Mouse (Mus musculus): ENCODE measurements around the gene Gpn3. TPM values are rescaled to one million over a fixed set of nuclear protein-coding genes. Genes with fewer than 3 reads are reported as not detected.

The Gpn3 gene
- polyA plus RNA-seq, 1 experiment from 2014 or later = 59.2 TPM

GRCm38 (mm10) chr5:122378171-122378570 lies 6.5 kb downstream of the Gpn3 start:
- no peaks in the 10 kb centered on the region for H3K27me3 ChIP-seq (replicated peaks; ENCODE audit: control insufficient read depth, insufficient read depth, low read length)
- H3K4me1 ChIP-seq (ENCODE audit: control insufficient read depth, insufficient read depth, low read length) = peaks cover 5% of the 10 kb centered on the region; the same call in 1 of the 2 replicates
- no peak overlapping the region for H3K4me3 ChIP-seq (ENCODE audit: low read length)
- no peak for ATAC-seq
- H3K9me3 ChIP-seq (ENCODE audit: control insufficient read depth, low read length) = no peaks in the 10 kb centered on the region
- H3K36me3 ChIP-seq (ENCODE audit: control insufficient read depth, insufficient read depth, low read length) = 0 out of 2 replicates have a peak, but pooled peaks cover 9% of the 10 kb centered on the region
- no peak overlapping the region for H3K27ac ChIP-seq (ENCODE audit: low read length)
- WGBS = 93% methylated on average over 12 of the region's 12 CpGs
- no peak overlapping the region for H3K9ac ChIP-seq (ENCODE audit: low read depth, low read length)
- H3K4me2 ChIP-seq (ENCODE audit: low read depth, low read length) = no peak overlapping the region

GRCm38 (mm10) chr5:122379374-122380155 lies 7.9 kb downstream of the Gpn3 start:
- 0 out of 2 replicates have a peak, but pooled peaks cover 6% of the 10 kb centered on the region for H3K36me3 ChIP-seq (ENCODE audit: control insufficient read depth, insufficient read depth, low read length)
- H3K4me3 ChIP-seq (ENCODE audit: low read length) = no peak overlapping the region
- no peaks in the 10 kb centered on the region for H3K9me3 ChIP-seq (ENCODE audit: control insufficient read depth, low read length)
- H3K4me1 ChIP-seq (ENCODE audit: control insufficient read depth, insufficient read depth, low read length) = no peaks in the 10 kb centered on the region
- 56% methylated on average over 11 of the region's 11 CpGs for WGBS
- ATAC-seq = peak; percentile 46; the same call in 1 of the 2 replicates
- H3K27ac ChIP-seq (ENCODE audit: low read length) = no peak overlapping the region
- H3K4me2 ChIP-seq (ENCODE audit: low read depth, low read length) = no peak overlapping the region
- H3K9ac ChIP-seq (ENCODE audit: low read depth, low read length) = no peak overlapping the region
- H3K27me3 ChIP-seq (replicated peaks; ENCODE audit: control insufficient read depth, insufficient read depth, low read length) = no peaks in the 10 kb centered on the region

GRCm38 (mm10) chr5:122390006-122390405 lies 18.3 kb downstream of the Gpn3 start:
- H3K9ac ChIP-seq (ENCODE audit: low read depth, low read length) = no peak overlapping the region
- no peak overlapping the region for H3K4me3 ChIP-seq (ENCODE audit: low read length)
- 91% methylated on average over 5 of the region's 5 CpGs for WGBS
- no peak for ATAC-seq
- no peaks in the 10 kb centered on the region for H3K36me3 ChIP-seq (ENCODE audit: control insufficient read depth, insufficient read depth, low read length)
- no peak overlapping the region for H3K27ac ChIP-seq (ENCODE audit: low read length)
- H3K4me1 ChIP-seq (ENCODE audit: control insufficient read depth, insufficient read depth, low read length) = peaks cover 9% of the 10 kb centered on the region
- H3K4me2 ChIP-seq (ENCODE audit: low read depth, low read length) = no peak overlapping the region
- no peaks in the 10 kb centered on the region for H3K9me3 ChIP-seq (ENCODE audit: control insufficient read depth, low read length)
- no peaks in the 10 kb centered on the region for H3K27me3 ChIP-seq (replicated peaks; ENCODE audit: control insufficient read depth, insufficient read depth, low read length)

- Histone ChIP-seq H3K27ac (ENCODE audit: low read length) (no peak overlapping the region), H3K4me1 (ENCODE audit: control insufficient read depth, insufficient read depth, low read length) (peaks cover 9% of the 10 kb centered on the region), H3K9me3 (ENCODE audit: control insufficient read depth, low read length) (no peaks in the 10 kb centered on the region), H3K4me2 (ENCODE audit: low read depth, low read length) (no peak overlapping the region), H3K27me3 (replicated peaks; ENCODE audit: control insufficient read depth, insufficient read depth, low read length) (no peaks in the 10 kb centered on the region), H3K4me3 (ENCODE audit: low read length) (no peak overlapping the region), H3K9ac (ENCODE audit: low read depth, low read length) (no peak overlapping the region), H3K36me3 (ENCODE audit: control insufficient read depth, insufficient read depth, low read length) (no peaks in the 10 kb centered on the region)
- ATAC-seq = no peak
These were observed 19.0 kb downstream of the Gpn3 start for GRCm38 (mm10) chr5:122390671-122391070.

GRCm38 (mm10) chr5:122391178-122391785 lies 19.6 kb downstream of the Gpn3 start:
- Histone ChIP-seq H3K4me2 (ENCODE audit: low read depth, low read length) (peak overlapping the region; percentile 84), H3K27me3 (replicated peaks; ENCODE audit: control insufficient read depth, insufficient read depth, low read length) (no peaks in the 10 kb centered on the region), H3K36me3 (ENCODE audit: control insufficient read depth, insufficient read depth, low read length) (no peaks in the 10 kb centered on the region), H3K4me1 (ENCODE audit: control insufficient read depth, insufficient read depth, low read length) (peaks cover 9% of the 10 kb centered on the region), H3K9me3 (ENCODE audit: control insufficient read depth, low read length) (no peaks in the 10 kb centered on the region), H3K4me3 (ENCODE audit: low read length) (peak overlapping the region; percentile 74), H3K27ac (ENCODE audit: low read length) (no peak overlapping the region), H3K9ac (ENCODE audit: low read depth, low read length) (peak overlapping the region; percentile 78; the same call in 1 of the 2 replicates)
- WGBS = 50% methylated on average over 16 of the region's 16 CpGs
- ATAC-seq = 0 out of 2 replicates have a peak, but pooled peaks have one; percentile 6

GRCm38 (mm10) chr5:122391786-122392180 lies 20.1 kb downstream of the Gpn3 start, which contains the start of gene Arpc3:
Arpc3 (plus strand) TSS chr5:122391878.
- peak within 1 kb of the TSS; percentile 78 for H3K9ac ChIP-seq (ENCODE audit: low read depth, low read length)
- peak within 1 kb of the TSS; percentile 26 for H3K27ac ChIP-seq (ENCODE audit: low read length)
- H3K4me3 ChIP-seq (ENCODE audit: low read length) = peak within 1 kb of the TSS; percentile 74
- peaks cover 9% of the 10 kb centered on the region for H3K4me1 ChIP-seq (ENCODE audit: control insufficient read depth, insufficient read depth, low read length)
- no peaks in the 10 kb centered on the region for H3K27me3 ChIP-seq (replicated peaks; ENCODE audit: control insufficient read depth, insufficient read depth, low read length)
- peak within 1 kb of the TSS; percentile 84 for H3K4me2 ChIP-seq (ENCODE audit: low read depth, low read length)
- H3K36me3 ChIP-seq (ENCODE audit: control insufficient read depth, insufficient read depth, low read length) = 0 out of 2 replicates have a peak, but pooled peaks cover 3% of the 10 kb centered on the region
- WGBS = under 1% methylated on average over 39 of the region's 39 CpGs
- H3K9me3 ChIP-seq (ENCODE audit: control insufficient read depth, low read length) = no peaks in the 10 kb centered on the region
- peak; percentile 93 for ATAC-seq

GRCm38 (mm10) chr5:122392227-122393004 lies 20.7 kb downstream of the Gpn3 start:
- 12% methylated on average over 19 of the region's 19 CpGs for WGBS
- peak overlapping the region; percentile 84 for H3K4me2 ChIP-seq (ENCODE audit: low read depth, low read length)
- H3K36me3 ChIP-seq (ENCODE audit: control insufficient read depth, insufficient read depth, low read length) = 0 out of 2 replicates have a peak, but pooled peaks cover 6% of the 10 kb centered on the region
- H3K9ac ChIP-seq (ENCODE audit: low read depth, low read length) = peak overlapping the region; percentile 78
- peak; percentile 44 for ATAC-seq
- peaks cover 9% of the 10 kb centered on the region for H3K4me1 ChIP-seq (ENCODE audit: control insufficient read depth, insufficient read depth, low read length)
- no peaks in the 10 kb centered on the region for H3K27me3 ChIP-seq (replicated peaks; ENCODE audit: control insufficient read depth, insufficient read depth, low read length)
- peak overlapping the region; percentile 74 for H3K4me3 ChIP-seq (ENCODE audit: low read length)
- no peaks in the 10 kb centered on the region for H3K9me3 ChIP-seq (ENCODE audit: control insufficient read depth, low read length)
- peak overlapping the region; percentile 26; the same call in 1 of the 2 replicates for H3K27ac ChIP-seq (ENCODE audit: low read length)

- Histone ChIP-seq H3K9me3 (ENCODE audit: control insufficient read depth, low read length) (no peaks in the 10 kb centered on the region), H3K4me2 (ENCODE audit: low read depth, low read length) (no peak overlapping the region), H3K27ac (ENCODE audit: low read length) (no peak overlapping the region), H3K27me3 (replicated peaks; ENCODE audit: control insufficient read depth, insufficient read depth, low read length) (no peaks in the 10 kb centered on the region), H3K4me3 (ENCODE audit: low read length) (no peak overlapping the region), H3K36me3 (ENCODE audit: control insufficient read depth, insufficient read depth, low read length) (peaks cover 6% of the 10 kb centered on the region; the same call in 1 of the 2 replicates), H3K9ac (ENCODE audit: low read depth, low read length) (no peak overlapping the region), H3K4me1 (ENCODE audit: control insufficient read depth, insufficient read depth, low read length) (peaks cover 9% of the 10 kb centered on the region)
- 58% methylated on average over 2 of the region's 2 CpGs for WGBS
- no peak for ATAC-seq
These were observed 22.2 kb downstream of the Gpn3 start for GRCm38 (mm10) chr5:122393887-122394286.

GRCm38 (mm10) chr5:122396791-122397190 lies 25.1 kb downstream of the Gpn3 start:
- no peaks in the 10 kb centered on the region for H3K9me3 ChIP-seq (ENCODE audit: control insufficient read depth, low read length)
- no peak overlapping the region for H3K4me2 ChIP-seq (ENCODE audit: low read depth, low read length)
- H3K27me3 ChIP-seq (replicated peaks; ENCODE audit: control insufficient read depth, insufficient read depth, low read length) = no peaks in the 10 kb centered on the region
- WGBS = 81% methylated on average over 10 of the region's 10 CpGs
- no peak overlapping the region for H3K9ac ChIP-seq (ENCODE audit: low read depth, low read length)
- H3K27ac ChIP-seq (ENCODE audit: low read length) = peak overlapping the region; percentile 24
- H3K4me3 ChIP-seq (ENCODE audit: low read length) = no peak overlapping the region
- H3K36me3 ChIP-seq (ENCODE audit: control insufficient read depth, insufficient read depth, low read length) = peaks cover 6% of the 10 kb centered on the region; the same call in 1 of the 2 replicates
- no peak for ATAC-seq
- peaks cover 9% of the 10 kb centered on the region for H3K4me1 ChIP-seq (ENCODE audit: control insufficient read depth, insufficient read depth, low read length)
